Mouse (Mus musculus) thymus, postnatal 0 days (tissue): ENCODE data around the gene Itpr1. TPM values are rescaled to one million over a fixed set of nuclear protein-coding genes. Genes with fewer than 3 reads are reported as not detected.
A peak's percentile ranks its signal among the peaks of the same experiment; 100 is the strongest.

Source experiments
- DNase-seq: peaks from one replicate; pipeline ENCODE4 v3.0.0-alpha.2; 2015; ENCODE audit warnings: low spot score
- polyA plus RNA-seq: library from polyadenylated mRNA; unstranded; fragments of >200 nt; fragmentation: Nextera tagmentation; extraction: Ambion mirVana; gene quantifications from 2 replicates; pipeline ENCODE4 v1.2.1, GENCODE M21; 2015

Gene Itpr1
- polyA plus RNA-seq, 1 experiment from 2014 or later: 18.0 TPM

- DNase-seq: peak; percentile 51
Measured at GRCm38 (mm10) chr6:108507337-108507736, 294.4 kb downstream of the Itpr1 start.

- DNase-seq: no peak
Measured at GRCm38 (mm10) chr6:108509320-108509719, 296.4 kb downstream of the Itpr1 start.

- DNase-seq: no peak
Measured at GRCm38 (mm10) chr6:108510101-108510500, 297.2 kb downstream of the Itpr1 start.

GRCm38 (mm10) chr6:108512097-108512496 lies 299.2 kb downstream of the Itpr1 start:
- no peak for DNase-seq

GRCm38 (mm10) chr6:108512994-108513393 lies 300.1 kb downstream of the Itpr1 start:
- no peak for DNase-seq

- DNase-seq: no peak
Measured at GRCm38 (mm10) chr6:108516248-108516647, 303.4 kb downstream of the Itpr1 start.

GRCm38 (mm10) chr6:108517241-108517981 lies 304.5 kb downstream of the Itpr1 start:
- no peak for DNase-seq

GRCm38 (mm10) chr6:108517986-108518385 lies 305.1 kb downstream of the Itpr1 start:
- no peak for DNase-seq

GRCm38 (mm10) chr6:108518552-108518951 lies 305.7 kb downstream of the Itpr1 start:
- DNase-seq: no peak

- DNase-seq: no peak
Measured at GRCm38 (mm10) chr6:108519327-108519726, 306.4 kb downstream of the Itpr1 start.

GRCm38 (mm10) chr6:108523956-108524616 lies 311.2 kb downstream of the Itpr1 start:
- DNase-seq: peak; percentile 29

- no peak for DNase-seq
Measured at GRCm38 (mm10) chr6:108524617-108525010, 311.7 kb downstream of the Itpr1 start.

- DNase-seq: no peak
Measured at GRCm38 (mm10) chr6:108527560-108527959, 314.7 kb downstream of the Itpr1 start.

- DNase-seq: no peak
Measured at GRCm38 (mm10) chr6:108527993-108528392, 315.1 kb downstream of the Itpr1 start.

GRCm38 (mm10) chr6:108529150-108529549 lies 316.3 kb downstream of the Itpr1 start:
- DNase-seq: no peak

- DNase-seq: no peak
Measured at GRCm38 (mm10) chr6:108530781-108531323, 318.0 kb downstream of the Itpr1 start.

GRCm38 (mm10) chr6:108531324-108532311 lies 318.7 kb downstream of the Itpr1 start:
- peak; percentile 29 for DNase-seq

- no peak for DNase-seq
Measured at GRCm38 (mm10) chr6:108532486-108533179, 319.7 kb downstream of the Itpr1 start.

GRCm38 (mm10) chr6:108534139-108534538 lies 321.2 kb downstream of the Itpr1 start:
- DNase-seq: no peak

- no peak for DNase-seq
Measured at GRCm38 (mm10) chr6:108534596-108534995, 321.7 kb downstream of the Itpr1 start.

- peak; percentile 25 for DNase-seq
Measured at GRCm38 (mm10) chr6:108535309-108535708, 322.4 kb downstream of the Itpr1 start.
